Mouse (Mus musculus) kidney, postnatal 0 days (tissue): Measurements from ENCODE around the gene Mical3. TPM values are rescaled to one million over a fixed set of nuclear protein-coding genes. Genes with fewer than 3 reads are reported as not detected.

Experiments used
- ATAC-seq: fragments of 200-750 bp; cut with Nextera tagmentation; replicated peaks from 2 replicates; pipeline ENCODE4 v1.8.0; 2017; ENCODE audit warnings: low read depth, moderate number of reproducible peaks, moderate TSS enrichment, moderate library complexity; ENCODE audit not compliant: low FRiP score
- DNase-seq: peaks from one replicate; pipeline ENCODE4 v3.0.0-alpha.2; 2016; ENCODE audit warnings: low spot score
- H3K27ac ChIP-seq: fragments of 300-500 bp; sonication (generic); 2 replicates; pipeline ENCODE4 v1.5.1; 2014; ENCODE audit warnings: mild to moderate bottlenecking
- H3K27me3 ChIP-seq: fragments of 300-500 bp; sonication (generic); 2 replicates; pipeline ENCODE4 v1.6.1; 2014; ENCODE audit warnings: low read length, mixed read lengths; ENCODE audit not compliant: insufficient read depth
- H3K36me3 ChIP-seq: fragments of 300-500 bp; sonication (generic); 2 replicates; pipeline ENCODE4 v1.6.1; 2014; ENCODE audit warnings: low read length, mixed read lengths; ENCODE audit not compliant: insufficient read depth
- H3K4me1 ChIP-seq: fragments of 300-500 bp; sonication (generic); replicated peaks from 2 replicates; pipeline ENCODE4 v1.6.1; 2014; ENCODE audit warnings: antibody characterized with exemption, low read length, mixed read lengths; ENCODE audit not compliant: insufficient read depth
- H3K4me2 ChIP-seq: fragments of 300-500 bp; sonication (generic); 2 replicates; pipeline ENCODE4 v1.6.1; 2014; ENCODE audit warnings: mild to moderate bottlenecking, low read length, moderate library complexity, mixed read lengths
- H3K4me3 ChIP-seq: fragments of 300-500 bp; sonication (generic); replicated peaks from 2 replicates; pipeline ENCODE4 v1.5.1; 2014; ENCODE audit warnings: low read depth, low read length
- H3K9ac ChIP-seq: fragments of 300-500 bp; sonication (generic); 2 replicates; pipeline ENCODE4 v1.6.1; 2014; ENCODE audit warnings: low read depth, low read length
- H3K9me3 ChIP-seq: fragments of 300-500 bp; sonication (generic); replicated peaks from 2 replicates; pipeline ENCODE4 v1.6.1; 2016; ENCODE audit warnings: low read length, inconsistent platforms, mixed read lengths
- CTCF ChIP-seq: IDR thresholded peaks from 2 replicates; pipeline ENCODE4 v1.5.1; 2016; ENCODE audit warnings: antibody characterized with exemption, low read depth, mild to moderate bottlenecking, moderate library complexity
- WGBS: fragments of 180-500 bp; shearing (Covaris S2); extraction: QIAGEN DNeasy Blood & Tissue Kit; methylation state at CpG from one replicate; pipeline ENCODE4 v1.1.7; 2014; 5-methylcytosine and 5-hydroxymethylcytosine counted together
- polyA plus RNA-seq: library from polyadenylated mRNA; unstranded; fragments of >200 nt; fragmentation: Nextera tagmentation; extraction: Ambion mirVana; gene quantifications from 2 replicates; pipeline ENCODE4 v1.2.1, GENCODE M21; 2015

Gene Mical3
- polyA plus RNA-seq, 1 experiment from 2014 or later, result 6.0 TPM

DNA sequence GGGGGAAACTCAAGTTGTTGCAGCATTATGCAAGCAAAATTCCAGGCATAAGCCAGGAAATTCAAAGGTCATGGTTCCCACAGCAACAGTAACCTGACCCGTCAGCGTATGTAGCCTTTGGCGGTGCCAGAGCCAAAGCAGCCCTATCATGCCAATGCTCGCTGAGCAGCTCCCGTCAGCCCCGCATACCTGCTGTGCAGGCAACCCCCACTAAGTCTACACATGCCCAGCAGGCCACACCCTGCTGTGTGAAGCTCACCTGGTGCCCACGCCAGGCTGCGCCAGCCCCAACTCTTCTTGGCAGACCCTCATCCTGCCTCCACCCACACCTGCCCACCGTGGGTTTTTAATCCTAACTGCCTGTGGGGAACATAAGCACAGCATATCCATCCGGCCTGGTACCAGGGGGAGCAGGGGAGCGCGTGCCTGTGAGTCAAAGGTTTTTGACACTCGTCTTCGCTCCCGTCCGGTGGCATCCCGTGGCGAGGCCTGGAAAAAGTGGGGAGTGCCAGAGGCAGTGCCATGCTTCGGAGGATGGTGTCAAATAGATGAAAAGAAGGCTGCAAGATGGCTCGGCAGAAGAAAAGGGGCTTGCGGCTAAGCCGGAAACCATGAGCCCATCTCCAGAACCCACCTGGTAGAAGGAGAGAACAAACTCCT is 43.1 kb downstream of the Mical3 start:
- H3K27ac ChIP-seq, result peak overlapping the region; percentile 74
- TF ChIP-seq CTCF, result no peak
- peak; percentile 93 for ATAC-seq
- H3K36me3 ChIP-seq, result 0 out of 2 replicates have a peak, but pooled peaks cover 4% of the 10 kb centered on the region
- 54% methylated on average over 22 of the region's 22 CpGs for WGBS
- H3K4me1 ChIP-seq, result peaks cover 26% of the 10 kb centered on the region
- no peaks in the 10 kb centered on the region for H3K9me3 ChIP-seq
- H3K4me3 ChIP-seq, result no peak overlapping the region
- no peaks in the 10 kb centered on the region for H3K27me3 ChIP-seq
- H3K9ac ChIP-seq, result no peak overlapping the region
- DNase-seq, result peak; percentile 83
- H3K4me2 ChIP-seq, result no peak overlapping the region

DNA sequence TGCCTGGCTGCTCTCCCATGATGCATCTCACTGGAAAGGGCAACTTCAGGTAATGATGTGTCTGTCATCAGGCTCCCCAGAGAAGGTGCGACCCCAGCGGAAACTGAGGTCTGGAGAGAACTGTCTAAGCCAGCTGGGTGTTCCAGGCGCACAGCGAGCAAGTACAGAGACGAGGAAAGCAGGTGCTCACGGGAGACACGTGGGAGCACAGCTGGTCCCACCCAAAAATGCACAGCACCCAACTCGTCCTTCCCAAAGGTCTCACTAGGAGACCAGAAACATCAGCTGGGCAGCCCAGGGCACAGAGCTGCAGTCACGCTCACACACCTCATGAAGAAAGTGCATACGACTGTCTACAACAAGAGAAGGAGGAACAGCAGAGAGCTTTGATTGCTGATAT is 43.7 kb downstream of the Mical3 start:
- Histone ChIP-seq H3K9ac (no peak overlapping the region), H3K4me3 (no peak overlapping the region), H3K27me3 (no peaks in the 10 kb centered on the region), H3K4me2 (no peak overlapping the region), H3K9me3 (no peaks in the 10 kb centered on the region), H3K36me3 (0 out of 2 replicates have a peak, but pooled peaks cover 3% of the 10 kb centered on the region), H3K4me1 (peaks cover 26% of the 10 kb centered on the region), H3K27ac (peak overlapping the region; percentile 74)
- DNase-seq (no peak), ATAC-seq (no peak)
- WGBS, result 51% methylated on average over 10 of the region's 10 CpGs
- TF ChIP-seq CTCF, result no peak

DNA sequence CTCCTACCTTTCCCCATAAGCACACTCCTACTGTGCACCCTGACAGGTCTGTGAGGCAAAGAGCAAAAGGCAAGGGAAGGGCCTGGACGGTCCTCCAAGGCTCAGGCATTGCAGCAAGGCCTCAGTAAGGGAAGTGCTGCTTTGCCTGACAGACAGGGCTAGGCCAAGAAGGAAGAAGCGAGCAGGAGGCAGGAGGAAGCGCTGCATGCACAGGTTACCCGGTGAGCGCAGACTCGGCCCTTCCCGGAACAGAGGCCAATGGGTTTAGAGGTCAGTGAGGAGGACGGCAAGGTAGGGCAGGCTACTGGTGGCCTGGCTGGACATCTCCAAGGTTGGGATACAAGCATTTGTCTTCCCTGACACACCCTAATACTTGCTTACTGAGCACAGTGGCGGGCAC is 44.6 kb downstream of the Mical3 start:
- Histone ChIP-seq H3K4me3 (no peak overlapping the region), H3K27me3 (no peaks in the 10 kb centered on the region), H3K4me2 (no peak overlapping the region), H3K9me3 (no peaks in the 10 kb centered on the region), H3K36me3 (no peaks in the 10 kb centered on the region), H3K9ac (0 out of 2 replicates have a peak overlapping the region, but pooled peaks have one; percentile 18), H3K27ac (peak overlapping the region; percentile 74), H3K4me1 (peaks cover 32% of the 10 kb centered on the region)
- TF ChIP-seq CTCF, result no peak
- no peak for DNase-seq
- 78% methylated on average over 8 of the region's 9 CpGs for WGBS
- ATAC-seq, result no peak

DNA sequence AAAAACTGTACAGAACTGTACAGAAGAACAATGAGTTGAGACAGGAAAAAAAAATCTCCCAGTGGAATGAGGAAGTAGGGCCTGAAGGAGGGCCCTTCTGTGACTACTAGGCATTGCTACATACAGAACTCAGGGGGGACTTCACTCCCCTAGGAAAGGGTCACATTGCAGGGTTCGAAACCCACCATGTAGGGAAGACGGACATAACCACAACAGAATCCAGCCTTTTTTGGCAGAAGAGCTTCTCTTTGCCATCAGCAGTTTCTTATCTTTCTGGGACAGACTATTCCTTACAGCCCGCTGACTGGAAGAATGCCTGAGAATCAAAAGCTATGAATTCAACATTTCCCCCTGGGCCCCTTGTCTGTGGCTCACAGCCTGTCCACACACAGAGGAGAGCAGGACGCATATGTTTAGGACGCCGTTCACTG is 46.7 kb downstream of the Mical3 start:
- Histone ChIP-seq H3K36me3 (no peaks in the 10 kb centered on the region), H3K9me3 (no peaks in the 10 kb centered on the region), H3K4me1 (peaks cover 36% of the 10 kb centered on the region), H3K9ac (no peak overlapping the region), H3K4me2 (no peak overlapping the region), H3K27me3 (no peaks in the 10 kb centered on the region), H3K27ac (peak overlapping the region; percentile 60), H3K4me3 (no peak overlapping the region)
- 63% methylated on average over 6 of the region's 6 CpGs for WGBS
- DNase-seq, result no peak
- ATAC-seq, result no peak
- no peak for TF ChIP-seq CTCF

DNA sequence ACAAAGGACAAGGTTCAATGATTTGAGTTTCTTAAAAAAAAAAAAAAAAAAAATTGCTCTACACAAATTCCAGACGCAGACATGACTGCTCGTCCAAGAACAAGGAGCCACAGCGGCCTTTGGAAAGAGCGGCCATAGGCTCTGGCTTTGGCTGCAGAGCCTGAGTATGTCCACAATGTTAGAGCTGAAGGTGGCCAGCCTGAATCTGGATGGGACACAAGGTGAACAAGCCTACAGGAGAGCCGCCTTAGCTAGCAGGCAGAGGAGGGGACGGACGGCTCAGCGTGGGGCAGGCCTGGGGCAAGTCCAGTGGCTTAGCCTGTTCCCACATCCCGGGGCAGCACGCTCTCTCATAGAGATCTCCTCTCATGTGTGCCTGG is 48.7 kb downstream of the Mical3 start:
- Histone ChIP-seq H3K4me3 (no peak overlapping the region), H3K9ac (no peak overlapping the region), H3K4me2 (no peak overlapping the region), H3K27ac (peak overlapping the region; percentile 55), H3K27me3 (no peaks in the 10 kb centered on the region), H3K36me3 (no peaks in the 10 kb centered on the region), H3K9me3 (no peaks in the 10 kb centered on the region), H3K4me1 (peaks cover 32% of the 10 kb centered on the region)
- 64% methylated on average over 10 of the region's 10 CpGs for WGBS
- ATAC-seq, result peak; percentile 22; the same call in 1 of the 2 replicates
- DNase-seq, result no peak
- no peak for TF ChIP-seq CTCF

DNA sequence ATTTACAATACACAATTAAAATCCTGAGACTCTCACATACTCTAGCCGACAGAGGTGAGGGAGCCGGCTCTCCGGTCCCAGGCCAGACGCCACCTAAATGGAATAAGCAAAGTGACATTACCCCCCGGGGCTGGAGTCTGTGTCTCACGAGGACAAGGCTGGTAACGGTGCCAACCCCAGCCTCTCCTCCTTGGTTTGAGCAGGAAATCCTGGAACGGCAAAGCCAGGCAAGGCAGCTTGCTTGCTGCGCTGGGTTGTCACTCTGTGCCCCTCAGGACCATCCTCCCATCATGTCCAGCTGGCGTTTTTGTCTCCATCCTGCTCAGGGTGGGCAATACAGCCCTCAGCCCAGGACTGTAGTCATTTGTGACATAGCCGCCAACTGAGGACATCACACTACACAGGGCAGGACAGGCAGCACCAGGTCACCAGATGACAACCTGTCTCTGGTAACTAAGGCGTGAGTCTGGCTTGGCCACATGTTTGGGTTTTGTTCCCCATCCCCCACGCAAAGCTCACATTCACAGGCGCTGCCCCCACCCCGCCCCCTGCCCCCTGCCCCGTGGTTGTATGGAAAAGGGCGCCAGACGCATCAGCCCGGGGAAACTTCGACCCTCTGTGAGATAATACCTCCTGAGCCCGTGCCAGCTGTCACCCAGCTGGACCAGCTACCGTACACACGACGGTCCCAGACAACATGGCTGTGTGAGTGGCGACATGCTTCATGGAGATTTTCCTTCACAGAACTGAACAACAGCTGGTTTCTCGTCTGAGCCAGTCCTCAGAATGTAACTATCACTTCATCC is 49.3 kb downstream of the Mical3 start:
- Histone ChIP-seq H3K9ac (no peak overlapping the region), H3K36me3 (no peaks in the 10 kb centered on the region), H3K4me2 (no peak overlapping the region), H3K9me3 (no peaks in the 10 kb centered on the region), H3K27ac (no peak overlapping the region; the same call in 1 of the 2 replicates), H3K27me3 (no peaks in the 10 kb centered on the region), H3K4me1 (peaks cover 30% of the 10 kb centered on the region), H3K4me3 (no peak overlapping the region)
- peak; percentile 17; the same call in 1 of the 2 replicates for ATAC-seq
- WGBS, result 56% methylated on average over 26 of the region's 26 CpGs
- DNase-seq, result peak; percentile 29
- TF ChIP-seq CTCF, result no peak
